Mouse (Mus musculus) testis, adult 2 months (tissue): ENCODE measurements around the gene Cxcl14.

Source experiments
- CTCF ChIP-seq: fragments of 200-500 bp; IDR thresholded peaks from 2 replicates; pipeline ENCODE4 v1.5.1; 2012; ENCODE audit warnings: low read depth, mild to moderate bottlenecking, inconsistent platforms, low read length, moderate library complexity; ENCODE audit not compliant: control insufficient read depth, insufficient read depth, insufficient replicate concordance
- POLR2A ChIP-seq: fragments of 200-500 bp; IDR thresholded peaks from 2 replicates; pipeline ENCODE4 v1.6.1; 2012; ENCODE audit warnings: low read depth, mild to moderate bottlenecking, inconsistent platforms, low read length, moderate library complexity; ENCODE audit not compliant: control insufficient read depth

- TF ChIP-seq POLR2A = no peak
- peak; percentile 27; the same call in 1 of the 2 replicates for TF ChIP-seq CTCF
Observed at GRCm38 (mm10) chr13:56327779-56328178, 31.4 kb upstream of the Cxcl14 start.
